Comparison of ENCODE assay signal across 8 mouse cellular contexts in the genomic region with DNA sequence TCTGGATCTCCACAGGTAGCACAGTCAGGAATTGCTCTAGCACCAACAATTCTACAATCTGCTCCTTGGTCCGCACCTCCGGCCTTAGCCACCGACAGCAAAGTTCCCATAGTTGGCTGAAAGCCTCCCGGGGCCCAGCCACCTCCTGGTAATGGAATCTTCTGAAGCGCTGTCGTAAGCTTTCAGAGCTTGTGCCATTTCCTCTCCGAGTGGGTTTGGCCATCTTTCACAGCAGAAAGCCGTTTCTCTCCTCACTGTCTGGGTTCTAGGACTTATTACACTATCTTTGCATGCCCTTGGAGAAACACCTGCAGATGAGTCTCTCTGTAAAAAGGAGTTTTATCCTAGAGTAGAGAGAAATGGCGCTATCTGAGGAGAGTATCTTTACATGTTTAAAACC. TPM values are rescaled to one million over a fixed set of nuclear protein-coding genes. Genes with fewer than 3 reads are reported as not detected.
A peak's percentile ranks its signal among the peaks of the same experiment; 100 is the strongest.
DNase-seq lines count a peak whose midpoint lies in the region; ATAC-seq lines count a peak whose summit lies in the region.

No protein-coding gene starts in this region.

- H3K9me3 ChIP-seq in forebrain, embryonic 16.5 days (ENCODE audit: control insufficient read depth, low read length) = no peaks in the 10 kb centered on the region
- H3K9me3 ChIP-seq in intestine, embryonic 15.5 days = no peaks in the 10 kb centered on the region
- H3K9me3 ChIP-seq in neural tube, embryonic 15.5 days (replicated peaks) = no peaks in the 10 kb centered on the region

- intact Hi-C loops in left cerebral cortex, postnatal 36 days (cut with DNase I) = loop anchor here (5.0 kb wide), 1 partner anchor 127 kb away; no protein-coding TSS in a partner anchor

- DNase-seq in left cerebral cortex, postnatal 36 days (ENCODE audit: low spot score in 2 of 2) = peak; percentile 11 to 18
- DNase-seq in left cerebral cortex, adult 11 months (ENCODE audit: low spot score) = no peak
- peak; percentile 6 for DNase-seq in c-Kit-negative CD71-positive TER-119-positive erythroid progenitor cells, embryonic 14.5 days (ENCODE audit: low read depth, low spot score)
- DNase-seq in lung, adult 18-20 months = peak; percentile 54 to 55

- 4% methylated on average over 9 of the region's 9 CpGs for WGBS in forebrain, embryonic 16.5 days
- 3% methylated on average over 9 of the region's 9 CpGs for WGBS in intestine, embryonic 15.5 days
- 6% methylated on average over 9 of the region's 9 CpGs for WGBS in neural tube, embryonic 15.5 days

- H3K4me2 ChIP-seq in forebrain, embryonic 16.5 days (ENCODE audit: low read length) = peak overlapping the region; percentile 94
- H3K4me2 ChIP-seq in intestine, embryonic 15.5 days (replicated peaks) = peak overlapping the region; percentile 77
- peak overlapping the region; percentile 91 for H3K4me2 ChIP-seq in neural tube, embryonic 15.5 days

- H3K4me3 ChIP-seq in forebrain, embryonic 16.5 days (replicated peaks; ENCODE audit: low read length) = peak overlapping the region; percentile 85
- H3K4me3 ChIP-seq in intestine, embryonic 15.5 days (replicated peaks) = peak overlapping the region; percentile 85
- H3K4me3 ChIP-seq in neural tube, embryonic 15.5 days (replicated peaks) = peak overlapping the region; percentile 91

- H3K9ac ChIP-seq in forebrain, embryonic 16.5 days (replicated peaks; ENCODE audit: low read depth, low read length) = peak overlapping the region; percentile 86
- peak overlapping the region; percentile 89 for H3K9ac ChIP-seq in intestine, embryonic 15.5 days
- peak overlapping the region; percentile 72 for H3K9ac ChIP-seq in neural tube, embryonic 15.5 days (replicated peaks)

- H3K4me1 ChIP-seq in forebrain, embryonic 16.5 days (replicated peaks; ENCODE audit: control insufficient read depth, insufficient read depth, low read length) = peaks cover 19% of the 10 kb centered on the region
- H3K4me1 ChIP-seq in intestine, embryonic 15.5 days (replicated peaks) = peaks cover 13% of the 10 kb centered on the region
- peaks cover 34% of the 10 kb centered on the region for H3K4me1 ChIP-seq in neural tube, embryonic 15.5 days

- H3K27me3 ChIP-seq in forebrain, embryonic 16.5 days (replicated peaks; ENCODE audit: control insufficient read depth, insufficient read depth, low read length) = no peaks in the 10 kb centered on the region
- H3K27me3 ChIP-seq in intestine, embryonic 15.5 days (replicated peaks) = no peaks in the 10 kb centered on the region
- no peaks in the 10 kb centered on the region for H3K27me3 ChIP-seq in neural tube, embryonic 15.5 days (replicated peaks)

- H3K36me3 ChIP-seq in forebrain, embryonic 16.5 days (ENCODE audit: control insufficient read depth, insufficient read depth) = peaks cover 6% of the 10 kb centered on the region; the same call in 1 of the 2 replicates
- H3K36me3 ChIP-seq in intestine, embryonic 15.5 days = no peaks in the 10 kb centered on the region; the same call in 1 of the 2 replicates
- H3K36me3 ChIP-seq in neural tube, embryonic 15.5 days = peaks cover 20% of the 10 kb centered on the region

- no peak for ATAC-seq in forebrain, embryonic 16.5 days
- no peak for ATAC-seq in intestine, embryonic 15.5 days
- ATAC-seq in neural tube, embryonic 15.5 days (ENCODE audit: low FRiP score) = no peak
- no peak for ATAC-seq in activated CD4-positive, CD25-positive, alpha-beta regulatory T cell, adult 4 months

- H3K27ac ChIP-seq in forebrain, embryonic 16.5 days (ENCODE audit: low read length) = no peak overlapping the region
- H3K27ac ChIP-seq in intestine, embryonic 15.5 days = peak overlapping the region; percentile 89
- H3K27ac ChIP-seq in neural tube, embryonic 15.5 days (replicated peaks) = peak overlapping the region; percentile 88; the same call in 1 of the 2 replicates

RNA-seq across cellular contexts. Expression of gene Tubgcp4, which starts 0.6 kb away (rescaled TPM):
- total RNA-seq in left cerebral cortex, postnatal 36 days (2021) = 10 to 100 TPM; 35.8 to 56.6 TPM
- polyA plus RNA-seq in forebrain, embryonic 16.5 days (2015; fragmentation: Nextera tagmentation; extraction: Ambion mirVana) = 58.9 and 73.8 TPM in 2 replicates
- polyA plus RNA-seq in intestine, embryonic 15.5 days (2015; fragmentation: Nextera tagmentation; extraction: Ambion mirVana) = 38.2 and 44.2 TPM in 2 replicates
- 45.2 and 47.2 TPM in 2 replicates for polyA plus RNA-seq in neural tube, embryonic 15.5 days (2015; fragmentation: Nextera tagmentation; extraction: Ambion mirVana)
- 10 to 100 TPM; 67.7 to 89.4 TPM for polyA plus RNA-seq in activated CD4-positive, CD25-positive, alpha-beta regulatory T cell, adult 4 months (2017; shearing (Covaris generic))

RNA-seq across cellular contexts. Expression of gene Zscan29, which starts 1.0 kb away (rescaled TPM):
- 1 to 10 TPM; 5.8 to 7.0 TPM for total RNA-seq in left cerebral cortex, postnatal 36 days (2021)
- 9.3 and 11.5 TPM in 2 replicates for polyA plus RNA-seq in forebrain, embryonic 16.5 days (2015; fragmentation: Nextera tagmentation; extraction: Ambion mirVana)
- polyA plus RNA-seq in intestine, embryonic 15.5 days (2015; fragmentation: Nextera tagmentation; extraction: Ambion mirVana) = 8.6 and 8.9 TPM in 2 replicates
- 6.0 and 6.8 TPM in 2 replicates for polyA plus RNA-seq in neural tube, embryonic 15.5 days (2015; fragmentation: Nextera tagmentation; extraction: Ambion mirVana)
- 10 to 100 TPM; 26.5 to 33.9 TPM for polyA plus RNA-seq in activated CD4-positive, CD25-positive, alpha-beta regulatory T cell, adult 4 months (2017; shearing (Covaris generic))

RNA-seq across cellular contexts. Expression of gene Lcmt2, which starts 29.4 kb away (rescaled TPM):
- 1 to 10 TPM; 7.0 to 9.4 TPM for total RNA-seq in left cerebral cortex, postnatal 36 days (2021)
- 23.5 and 23.9 TPM in 2 replicates for polyA plus RNA-seq in forebrain, embryonic 16.5 days (2015; fragmentation: Nextera tagmentation; extraction: Ambion mirVana)
- polyA plus RNA-seq in intestine, embryonic 15.5 days (2015; fragmentation: Nextera tagmentation; extraction: Ambion mirVana) = 19.4 and 20.0 TPM in 2 replicates
- polyA plus RNA-seq in neural tube, embryonic 15.5 days (2015; fragmentation: Nextera tagmentation; extraction: Ambion mirVana) = 18.9 and 21.5 TPM in 2 replicates
- 1 to 10 TPM; 4.1 to 6.3 TPM for polyA plus RNA-seq in activated CD4-positive, CD25-positive, alpha-beta regulatory T cell, adult 4 months (2017; shearing (Covaris generic))

RNA-seq across cellular contexts. Expression of gene Adal, which starts 29.7 kb away (rescaled TPM):
- total RNA-seq in left cerebral cortex, postnatal 36 days (2021) = 10 to 100 TPM; 16.6 to 19.9 TPM
- polyA plus RNA-seq in forebrain, embryonic 16.5 days (2015; fragmentation: Nextera tagmentation; extraction: Ambion mirVana) = 36.1 and 37.1 TPM in 2 replicates
- 17.7 and 18.2 TPM in 2 replicates for polyA plus RNA-seq in intestine, embryonic 15.5 days (2015; fragmentation: Nextera tagmentation; extraction: Ambion mirVana)
- 27.1 and 27.6 TPM in 2 replicates for polyA plus RNA-seq in neural tube, embryonic 15.5 days (2015; fragmentation: Nextera tagmentation; extraction: Ambion mirVana)
- polyA plus RNA-seq in activated CD4-positive, CD25-positive, alpha-beta regulatory T cell, adult 4 months (2017; shearing (Covaris generic)) = 10 to 100 TPM; 20.4 to 22.6 TPM
